Mouse (Mus musculus): ENCODE measurements around the gene Poc1b.

Gene Poc1b

DNA sequence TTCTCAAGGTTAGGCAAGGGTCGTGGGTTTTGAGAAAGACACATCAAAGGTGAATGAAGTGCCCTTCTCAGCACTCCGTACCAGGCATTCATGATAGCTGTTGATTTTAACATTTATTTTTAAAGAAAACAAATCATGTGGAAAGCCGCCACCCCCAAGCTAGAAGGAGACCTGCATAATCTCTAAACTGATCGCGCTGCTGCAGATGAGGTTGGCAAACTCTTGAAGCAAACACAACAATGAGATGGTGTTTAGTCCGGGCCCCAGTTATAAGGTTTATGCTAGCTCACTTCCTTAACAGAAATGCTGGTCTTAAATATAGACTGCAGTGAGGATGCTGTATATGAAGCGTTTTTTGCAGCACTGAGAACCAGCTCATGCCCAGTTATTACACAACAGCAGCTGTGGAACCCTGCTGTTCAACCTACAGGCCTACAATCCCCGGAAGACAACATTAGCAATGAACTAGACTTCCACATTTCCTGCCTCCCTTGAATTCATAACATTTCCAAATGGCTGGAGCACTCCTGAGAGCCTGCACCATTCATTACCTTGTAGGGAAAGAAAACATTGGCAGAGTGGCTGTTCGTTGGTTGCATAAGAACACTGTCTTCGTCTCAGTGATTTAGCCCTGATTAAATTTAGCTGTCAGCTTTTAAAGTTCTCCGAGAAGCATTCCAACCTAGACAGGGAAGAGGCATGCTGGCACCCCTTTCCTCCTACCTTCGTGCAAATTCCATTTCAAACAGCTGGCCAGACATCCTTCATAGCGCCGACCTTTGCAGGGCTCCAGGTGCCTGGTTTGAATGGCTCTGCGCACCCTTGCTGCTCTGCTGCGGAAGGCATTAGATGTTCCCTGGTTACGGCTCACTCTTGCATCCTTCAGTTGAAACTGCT, 121.4 kb downstream of the Poc1b start:
- 26% methylated on average over 17 of the region's 17 CpGs for WGBS

DNA sequence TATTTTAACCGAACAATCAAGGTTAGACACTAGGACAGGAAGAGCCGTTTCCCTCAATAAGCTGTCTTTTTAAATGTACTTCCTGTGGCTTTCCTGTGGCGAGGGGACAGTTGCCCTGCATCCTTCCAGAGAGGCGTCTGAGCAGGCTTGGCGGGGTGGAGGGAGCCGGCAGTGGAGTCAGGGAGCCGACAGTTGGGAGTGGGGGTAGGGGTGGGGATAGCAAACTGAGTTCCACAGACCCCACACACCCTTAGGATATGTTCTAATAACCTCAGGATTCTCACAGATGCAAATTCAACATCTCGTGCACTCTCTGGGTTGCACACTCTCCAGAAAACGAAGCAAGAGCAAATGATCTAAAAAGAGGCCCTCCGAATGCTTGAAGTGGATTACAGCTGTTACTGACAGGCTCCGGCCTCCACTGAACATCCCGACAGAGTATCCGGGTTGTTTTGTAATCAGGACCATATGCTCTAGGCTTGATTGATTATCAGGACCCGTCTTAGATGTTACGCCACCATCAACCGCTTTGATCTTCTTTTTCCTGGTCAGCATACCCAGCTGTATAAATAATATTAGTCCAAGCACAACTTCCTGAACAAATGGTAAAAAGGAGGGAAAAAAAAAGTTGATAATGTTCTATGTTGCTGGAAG, 122.3 kb downstream of the Poc1b start:
- WGBS = 46% methylated on average over 16 of the region's 16 CpGs

DNA sequence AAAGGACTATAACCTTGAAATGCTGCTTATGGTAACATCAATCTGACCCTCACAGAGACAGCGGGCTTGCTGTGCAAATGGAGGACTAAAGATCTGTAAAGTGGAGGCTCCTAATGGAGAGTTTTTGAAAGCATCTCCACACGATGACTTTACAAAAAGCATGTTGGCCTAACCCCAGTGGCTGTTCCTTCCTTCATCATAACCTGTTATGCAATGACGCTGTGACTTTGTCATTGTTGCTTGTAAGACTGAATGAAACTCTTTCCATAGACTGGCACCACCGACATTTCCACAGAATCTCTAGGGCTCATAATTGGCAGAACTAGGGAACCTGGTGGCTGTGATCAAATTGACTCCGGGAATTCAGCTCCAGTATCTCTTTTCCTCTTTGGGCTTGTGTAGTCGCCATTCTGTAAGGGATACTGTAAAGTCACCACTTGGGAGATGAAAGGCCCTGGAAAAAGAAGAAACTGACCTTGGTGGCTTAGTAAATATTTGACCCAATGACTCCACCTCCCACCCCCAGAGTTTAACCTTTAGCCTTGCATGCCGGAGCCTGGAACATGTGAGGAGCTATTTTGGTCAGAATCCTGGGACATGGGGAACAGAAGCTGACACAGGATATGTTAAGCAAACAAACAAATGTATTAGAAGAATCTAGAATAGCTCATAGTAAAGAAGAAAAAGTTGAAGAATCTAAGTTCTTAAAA, 125.8 kb downstream of the Poc1b start:
- WGBS = 78% methylated on average over 7 of the region's 7 CpGs

DNA sequence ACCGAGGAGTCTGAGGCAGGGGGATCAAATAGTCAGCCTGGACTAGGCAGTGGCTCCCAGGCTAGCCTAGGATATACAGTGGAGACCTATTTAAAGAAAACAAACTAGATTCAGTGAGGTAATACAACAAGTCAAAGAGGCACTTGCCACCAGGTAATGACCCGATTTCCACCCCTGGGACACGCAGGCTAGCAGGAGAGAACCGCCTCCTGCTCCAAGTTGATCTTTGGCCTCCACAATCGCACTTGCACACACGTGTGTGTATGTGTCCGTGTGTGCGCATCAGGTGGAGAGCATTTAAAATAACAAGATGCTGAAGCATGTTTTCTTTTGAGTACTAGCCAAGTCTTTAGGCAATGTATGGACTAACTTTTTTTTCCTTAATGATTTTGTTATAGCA, 127.5 kb downstream of the Poc1b start:
- WGBS = 96% methylated on average over 8 of the region's 8 CpGs

DNA sequence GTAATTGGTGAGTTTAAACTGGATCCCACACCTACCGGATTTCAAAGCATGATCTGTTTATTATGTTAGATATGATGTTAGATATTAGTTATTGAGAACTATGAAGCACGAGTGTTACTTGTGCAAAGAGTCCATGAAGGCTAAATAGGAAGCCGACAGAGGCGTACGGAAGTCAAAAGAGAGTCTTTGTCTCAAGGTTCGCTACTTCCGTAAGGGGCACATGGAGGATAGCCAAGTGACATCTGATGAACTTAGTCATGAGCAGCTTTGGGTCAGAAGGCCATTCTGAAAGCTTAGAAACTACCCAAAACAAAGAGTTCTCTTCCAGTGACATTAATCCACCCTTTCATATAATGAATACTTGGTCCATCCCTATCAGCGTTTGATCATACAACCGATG, 128.2 kb downstream of the Poc1b start:
- 93% methylated on average over 9 of the region's 9 CpGs for WGBS

DNA sequence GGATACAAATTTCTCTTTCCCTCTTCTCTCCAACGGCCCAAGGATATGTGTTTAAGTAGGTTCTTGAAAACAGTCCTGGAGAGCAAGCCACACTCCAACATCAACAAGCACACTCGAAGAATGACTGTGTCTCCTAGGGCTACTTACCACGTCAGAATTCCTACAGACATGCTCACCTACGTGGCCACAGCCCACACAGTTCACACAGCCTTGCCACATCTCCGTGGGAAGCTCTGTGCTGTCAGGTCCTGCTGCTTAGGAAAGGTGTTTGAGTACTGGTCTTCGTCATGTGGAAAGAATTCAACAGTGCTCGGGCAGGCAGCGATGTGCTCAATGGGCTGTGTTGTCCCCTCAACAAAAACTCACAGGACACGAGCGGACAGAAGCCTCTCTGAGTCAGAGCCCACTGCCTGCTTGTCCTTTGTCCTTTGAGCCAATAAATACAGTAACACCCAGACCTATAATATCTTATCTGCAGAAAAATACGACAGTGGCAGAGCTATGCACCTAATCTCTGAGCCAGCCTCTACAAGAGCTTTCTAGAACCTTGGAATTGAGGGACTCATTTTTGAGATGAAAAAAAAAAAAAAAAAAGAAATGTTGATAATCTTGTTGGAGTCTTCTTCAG, 130.5 kb downstream of the Poc1b start:
- WGBS = 71% methylated on average over 11 of the region's 11 CpGs

DNA sequence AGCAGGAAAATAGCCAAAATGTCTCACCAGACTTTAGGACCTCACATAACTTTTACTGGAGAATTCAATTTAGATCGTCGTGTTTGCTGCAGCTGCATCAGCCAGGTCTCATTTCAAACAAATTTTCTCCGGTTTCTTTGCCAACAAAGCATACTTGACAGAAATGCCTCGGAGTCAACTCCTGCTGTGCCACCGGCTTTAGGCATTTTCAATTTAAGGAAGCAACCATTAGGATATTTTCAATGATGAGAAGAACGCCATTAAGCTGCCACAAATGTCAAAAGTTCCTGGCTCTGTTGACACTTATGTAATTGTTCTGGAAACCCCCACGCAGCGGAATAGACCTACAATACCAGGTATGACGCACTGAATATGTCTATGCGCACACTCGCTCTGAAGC, 131.7 kb downstream of the Poc1b start:
- WGBS = 73% methylated on average over 11 of the region's 11 CpGs

DNA sequence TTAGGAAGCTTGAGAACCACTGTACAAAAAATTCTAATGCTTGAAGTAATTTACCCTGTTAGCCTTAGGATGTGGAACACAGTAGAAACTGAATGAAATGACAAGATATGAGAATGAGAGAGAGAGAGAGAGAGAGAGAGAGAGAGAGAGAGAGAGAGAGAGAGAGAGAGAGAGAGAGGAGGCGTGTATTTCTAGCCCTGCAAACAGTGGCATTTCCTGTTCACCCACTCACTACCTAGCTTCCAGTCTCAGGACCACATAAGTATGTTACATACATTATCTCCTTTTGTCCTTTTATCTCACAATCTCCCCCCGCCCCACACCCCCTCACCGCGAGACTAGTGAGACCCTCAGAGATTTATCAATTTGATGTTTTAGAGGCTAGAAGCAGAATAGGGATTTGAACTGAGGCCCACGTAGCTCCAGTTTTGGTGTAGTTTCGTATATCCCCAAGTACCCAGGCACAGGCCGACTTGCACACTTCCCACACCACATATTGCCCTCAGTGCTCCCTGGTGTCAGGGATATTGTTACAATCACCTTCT, 134.5 kb downstream of the Poc1b start:
- WGBS = 84% methylated on average over 7 of the region's 7 CpGs

DNA sequence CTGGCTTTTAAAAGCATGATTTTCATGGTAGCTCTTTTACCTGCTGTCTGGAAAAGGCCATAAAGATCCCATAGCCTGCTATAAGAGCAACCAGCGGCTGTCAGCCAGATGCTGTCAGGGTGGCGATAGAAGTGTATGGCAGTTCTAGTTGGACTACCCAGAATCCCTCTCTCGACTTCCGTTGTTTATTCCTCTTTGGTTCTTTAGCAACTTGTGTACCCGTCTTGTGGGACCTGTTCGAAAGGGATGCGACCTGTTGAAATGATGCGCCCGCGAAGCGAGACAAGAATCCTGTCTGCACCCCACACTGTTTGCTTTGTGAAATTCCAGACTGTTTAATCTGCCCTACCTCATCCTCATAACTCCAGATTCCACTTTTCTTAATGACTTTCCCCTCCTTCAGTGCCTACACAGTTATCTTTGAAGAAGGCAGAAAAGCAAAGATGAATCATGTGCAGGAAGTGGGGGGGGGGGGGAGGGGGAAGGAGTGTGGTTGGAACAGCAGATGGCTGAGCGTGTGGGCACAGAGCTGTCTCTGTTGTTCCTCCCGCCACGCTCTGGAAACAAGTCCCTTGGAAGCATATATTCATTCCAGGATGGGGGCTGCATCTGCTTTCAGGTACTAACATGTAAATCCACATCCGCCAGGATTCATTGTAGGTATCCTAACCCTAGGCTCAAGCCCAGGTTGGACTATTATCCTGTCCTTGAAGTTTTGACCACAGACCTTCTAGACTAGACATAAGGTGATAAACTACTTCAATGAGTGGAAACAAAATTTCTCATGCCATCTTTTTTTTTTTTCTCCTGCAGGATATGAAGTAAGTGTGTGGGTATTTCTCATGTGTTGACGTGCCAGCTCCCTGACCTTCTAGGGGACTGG, 135.2 kb downstream of the Poc1b start:
- 42% methylated on average over 16 of the region's 16 CpGs for WGBS

DNA sequence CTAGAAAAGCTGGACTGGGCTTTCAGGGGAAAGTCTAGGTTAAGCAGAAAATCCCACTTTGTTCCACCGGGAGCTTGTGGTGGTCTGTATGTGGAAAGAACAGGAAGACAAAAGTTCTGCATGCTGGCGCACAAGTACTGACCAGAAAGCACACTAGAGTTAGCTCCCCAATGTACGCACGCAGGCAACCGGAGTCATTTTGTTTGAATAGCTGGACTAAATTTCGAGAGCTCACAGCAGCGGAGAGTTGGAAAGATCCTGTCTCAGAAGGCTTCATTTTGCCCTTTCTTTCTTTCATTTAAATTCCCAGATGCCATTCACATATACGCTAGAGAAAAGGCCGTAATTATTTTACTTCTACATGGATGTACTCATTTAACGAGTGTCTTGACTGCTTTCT, 135.9 kb downstream of the Poc1b start:
- 64% methylated on average over 10 of the region's 10 CpGs for whole genome bisulfite sequencing

DNA sequence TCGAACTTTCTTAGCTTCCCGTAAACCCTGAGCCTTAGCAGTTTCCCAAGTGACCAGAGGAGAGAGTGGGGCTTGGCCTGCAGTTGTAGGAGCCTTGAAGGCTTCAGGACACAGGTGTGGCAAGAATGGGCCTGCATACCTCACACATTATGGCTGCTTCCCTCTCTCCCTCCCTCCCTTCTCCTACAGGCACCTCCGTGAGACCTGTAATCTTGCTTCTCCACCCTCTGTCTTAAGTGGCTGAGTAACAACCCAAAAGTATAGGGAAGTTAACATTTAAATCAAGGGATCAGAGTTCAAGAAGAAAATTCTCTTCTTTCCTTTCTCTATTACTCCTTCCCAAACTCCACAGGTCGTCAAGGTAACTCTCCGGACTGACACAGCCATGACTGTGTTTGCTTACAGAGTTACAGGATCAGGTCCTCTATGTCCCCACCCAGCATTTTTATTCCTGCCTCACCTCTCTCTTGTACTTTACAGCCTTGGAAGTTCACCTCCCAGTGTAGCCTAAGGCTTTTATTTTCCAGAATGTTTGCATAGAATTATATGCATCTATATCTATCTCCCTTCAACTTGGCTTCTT, 137.2 kb downstream of the Poc1b start:
- 75% methylated on average over 5 of the region's 5 CpGs for WGBS

DNA sequence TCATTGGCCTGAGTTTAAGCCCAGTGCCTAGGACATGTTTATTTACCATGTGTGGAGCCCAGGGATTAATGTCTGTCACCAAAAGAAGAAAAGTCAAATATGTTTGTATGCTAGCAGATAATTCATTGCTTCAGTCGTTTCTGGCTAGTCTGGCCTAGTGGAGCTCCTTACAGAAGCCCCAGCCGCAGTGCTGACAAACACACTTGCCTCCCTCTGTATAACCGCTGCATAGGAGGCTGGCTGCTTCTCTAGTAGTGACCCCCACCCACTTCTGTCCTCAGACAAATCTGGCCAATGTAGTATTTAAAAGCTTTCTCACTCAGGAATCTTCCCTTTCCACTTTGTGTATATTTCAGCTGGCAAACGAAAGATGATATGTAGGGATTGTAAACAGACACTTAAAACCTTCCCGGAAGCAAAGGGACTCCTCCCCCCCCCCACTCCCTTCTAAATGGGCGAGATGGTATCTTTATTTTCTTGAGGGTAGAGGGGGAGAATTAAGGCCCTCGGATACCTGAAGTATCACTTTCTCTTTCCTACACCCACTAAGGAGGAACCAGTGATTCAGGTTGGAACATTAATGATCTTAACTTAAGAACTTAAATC, 137.9 kb downstream of the Poc1b start:
- WGBS = 78% methylated on average over 7 of the region's 7 CpGs

DNA sequence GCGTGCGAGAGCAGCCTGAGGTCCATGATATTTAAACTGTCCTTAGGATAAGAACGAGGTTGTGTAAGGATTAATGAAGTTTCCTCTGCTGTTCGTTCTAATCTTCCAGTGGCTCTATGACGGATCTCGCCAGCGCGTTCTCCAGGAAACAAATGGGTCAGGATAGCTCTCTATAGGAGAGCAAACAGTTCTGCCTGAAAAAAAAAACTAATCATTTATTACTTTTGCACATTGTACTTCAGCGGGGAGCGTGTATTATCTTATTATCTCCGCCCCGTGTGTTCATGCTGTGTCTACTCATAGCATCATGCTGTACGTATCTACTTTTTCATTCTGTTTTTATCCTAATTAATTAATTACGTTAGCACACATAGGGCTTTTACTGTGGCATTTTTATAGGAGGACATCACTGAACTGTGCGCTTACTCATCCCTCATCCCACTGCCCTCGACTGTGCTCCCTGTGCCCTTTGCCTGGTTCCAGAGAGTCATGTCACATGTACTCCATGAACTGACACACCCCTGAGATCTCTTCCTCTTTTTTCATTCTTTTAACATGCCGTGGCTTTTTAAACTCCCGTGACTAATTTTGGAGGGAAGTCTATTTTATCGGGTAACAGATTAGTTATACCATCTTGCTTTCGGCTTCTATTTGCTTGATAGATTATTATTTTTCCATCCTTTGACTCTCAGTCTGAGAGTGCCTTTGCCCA, 140.1 kb downstream of the Poc1b start:
- WGBS = 82% methylated on average over 20 of the region's 20 CpGs
